Mouse (Mus musculus): Measurements from ENCODE around the gene Gm42791. TPM values are rescaled to one million over a fixed set of nuclear protein-coding genes. Genes with fewer than 3 reads are reported as not detected.

Gene Gm42791
- total and polyA plus RNA-seq, 3 experiments = 0.42 to 1.3 TPM; not detected in 1

DNA sequence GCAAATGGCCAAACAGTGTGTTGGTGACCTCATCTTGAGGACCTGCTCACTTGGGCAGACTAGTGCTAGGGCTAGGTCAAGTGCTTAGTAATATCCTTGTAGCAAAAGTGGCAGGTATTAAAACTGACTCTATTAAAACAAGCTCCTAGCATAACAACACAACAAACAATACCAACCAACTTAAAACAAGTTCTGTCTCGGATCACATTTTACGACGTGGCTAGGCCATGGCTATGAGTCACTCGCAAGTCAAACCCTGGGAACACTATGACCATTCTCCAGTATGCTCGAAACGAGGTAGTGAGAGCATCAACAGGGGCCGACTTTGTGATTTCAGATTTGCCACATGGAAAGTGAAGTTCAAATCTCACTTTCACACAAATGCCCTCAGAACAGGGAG, 99.1 kb downstream of the Gm42791 start:
- dilution Hi-C loops (cut with MboI; ENCODE audit: extremely low pct_ligation_motif_present, extremely low pct_unique_long_range_greater_than_20kb, low sequenced_read_pairs) = no loop called here
- H3K27ac ChIP-seq (ENCODE audit: insufficient read depth, low read depth) = no peak overlapping the region

DNA sequence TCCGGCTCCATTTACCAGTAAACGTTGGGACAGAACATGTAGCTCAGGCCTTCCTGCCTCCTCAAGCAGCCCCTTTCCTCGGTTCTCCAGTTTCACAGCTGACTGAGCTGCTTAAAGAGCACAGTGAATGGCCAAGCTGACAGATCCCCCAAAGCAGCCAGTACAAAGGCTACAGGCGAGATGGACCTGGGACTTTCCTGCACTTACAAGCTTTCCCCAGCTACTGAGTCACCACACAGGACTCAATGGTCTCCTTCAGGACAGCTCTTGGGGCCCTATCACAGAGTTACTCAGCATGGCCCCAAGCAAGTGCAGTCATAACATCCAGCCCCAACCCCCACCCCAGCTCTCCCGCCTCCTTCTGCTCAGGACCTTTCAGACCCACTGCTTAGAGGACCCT, 99.9 kb downstream of the Gm42791 start:
- H3K9ac ChIP-seq (ENCODE audit: insufficient read depth, low read depth) = no peak overlapping the region
- DNase-seq (ENCODE audit: extremely low read depth) = peak; percentile 12
- H3K9me3 ChIP-seq (replicated peaks; ENCODE audit: low read length) = peaks cover 5% of the 10 kb centered on the region
- TF ChIP-seq MEF2A (IDR thresholded peaks at IDR 0.05; ENCODE audit: borderline replicate concordance, low read depth, low read length) = peak; percentile 18; the same call in 1 of the 2 replicates
- no peak for TF ChIP-seq MYC (IDR thresholded peaks at IDR 0.05; ENCODE audit: low read depth, low read length)
- no peak for TF ChIP-seq PAX5 (IDR thresholded peaks at IDR 0.05; ENCODE audit: low read length)
- TF ChIP-seq ZMIZ1 (IDR thresholded peaks at IDR 0.05; ENCODE audit: low read depth, low read length) = no peak
- no peak for TF ChIP-seq NELFE (IDR thresholded peaks at IDR 0.05; ENCODE audit: low read depth, low read length)
- peaks cover 15 to 39% of the 10 kb centered on the region in 2 experiments for H3K36me3 ChIP-seq (replicated peaks in 1 of 2; ENCODE audit: control insufficient read depth in 1 of 2, insufficient read depth in 1 of 2, low read length in 1 of 2)
- dilution Hi-C loops (cut with MboI; ENCODE audit: extremely low pct_ligation_motif_present, extremely low pct_unique_long_range_greater_than_20kb, low sequenced_read_pairs) (no loop called here), in situ Hi-C loops (cut with MboI; ENCODE audit: low pct_ligation_motif_present, low pct_unique_long_range_greater_than_20kb, low sequenced_read_pairs) (no loop called here)
- no peaks in the 10 kb centered on the region for H3K27me3 ChIP-seq (replicated peaks)
- peaks cover 16 to 31% of the 10 kb centered on the region in 2 experiments for H3K4me1 ChIP-seq (ENCODE audit: control insufficient read depth in 1 of 2, insufficient read depth in 2 of 2)
- H3K4me2 ChIP-seq (ENCODE audit: insufficient read depth, low read depth, poor library complexity, severe bottlenecking) = no peak overlapping the region; the same call in 1 of the 2 replicates
- H3K27ac ChIP-seq (ENCODE audit: insufficient read depth, low read depth) = peak overlapping the region; percentile 28; the same call in 1 of the 2 replicates
- no peaks in the 10 kb centered on the region for H3K79me2 ChIP-seq (replicated peaks; ENCODE audit: control insufficient read depth, extremely low read depth, insufficient read depth, poor library complexity, severe bottlenecking)
- no peak overlapping the region for H3K4me3 ChIP-seq (replicated peaks in 1 of 3; ENCODE audit: low read depth in 2 of 3, low read length in 2 of 3, poor library complexity in 1 of 3)

More for the DNA sequence above, 99.1 kb downstream of the Gm42791 start:
- Histone ChIP-seq H3K4me1 (ENCODE audit: control insufficient read depth in 1 of 2, insufficient read depth in 2 of 2) (peaks cover 16 to 31% of the 10 kb centered on the region in 2 experiments), H3K9me3 (replicated peaks; ENCODE audit: low read length) (peaks cover 3% of the 10 kb centered on the region), H3K4me2 (ENCODE audit: insufficient read depth, low read depth, poor library complexity, severe bottlenecking) (no peak overlapping the region), H3K36me3 (replicated peaks in 1 of 2; ENCODE audit: control insufficient read depth in 1 of 2, insufficient read depth in 1 of 2, low read length in 1 of 2) (peaks cover 15 to 40% of the 10 kb centered on the region in 2 experiments), H3K4me3 (replicated peaks in 1 of 3; ENCODE audit: low read depth in 2 of 3, low read length in 2 of 3, poor library complexity in 1 of 3) (no peak overlapping the region), H3K79me2 (replicated peaks; ENCODE audit: control insufficient read depth, extremely low read depth, insufficient read depth, poor library complexity, severe bottlenecking) (no peaks in the 10 kb centered on the region), H3K27me3 (replicated peaks) (no peaks in the 10 kb centered on the region), H3K9ac (ENCODE audit: insufficient read depth, low read depth) (no peak overlapping the region)
- no peak for DNase-seq (ENCODE audit: extremely low read depth)
- TF ChIP-seq ZNF384 (IDR thresholded peaks at IDR 0.05; ENCODE audit: low read depth, low read length) (no peak), NRF1 (IDR thresholded peaks at IDR 0.05; ENCODE audit: low read depth, low read length) (no peak), JUND (conservative IDR thresholded peaks at IDR 0.05; ENCODE audit: low read depth, low read length) (no peak), MEF2A (IDR thresholded peaks at IDR 0.05; ENCODE audit: borderline replicate concordance, low read depth, low read length) (no peak), POLR2AphosphoS2 (IDR thresholded peaks at IDR 0.05; ENCODE audit: low read depth, low read length) (no peak), MAZ (IDR thresholded peaks at IDR 0.05; ENCODE audit: low read depth, low read length) (no peak), CTCF (conservative IDR thresholded peaks at IDR 0.05 in 1 of 2, IDR thresholded peaks at IDR 0.05 in 1 of 2; ENCODE audit: low read depth in 2 of 2, low read length in 2 of 2) (no peak), PAX5 (IDR thresholded peaks at IDR 0.05; ENCODE audit: low read length) (no peak), EP300 (IDR thresholded peaks at IDR 0.05; ENCODE audit: low read length) (no peak), ETS1 (conservative IDR thresholded peaks at IDR 0.05; ENCODE audit: low read depth, low read length) (no peak), TCF12 (IDR thresholded peaks at IDR 0.05; ENCODE audit: low read depth, low read length) (no peak)
- in situ Hi-C loops (cut with MboI; ENCODE audit: low pct_ligation_motif_present, low pct_unique_long_range_greater_than_20kb, low sequenced_read_pairs) = no loop called here
